Mouse (Mus musculus): ENCODE measurements around the gene Gm9508. TPM values are rescaled to one million over a fixed set of nuclear protein-coding genes. Genes with fewer than 3 reads are reported as not detected.
"Not testable (repeated sequence)": the region's sequence is repeated elsewhere in the genome, so short reads cannot be mapped to it uniquely, and the experiment has no call there.

Gm9508 gene
- polyA plus RNA-seq (2015; fragmentation: Nextera tagmentation; extraction: Ambion mirVana) = not detected in 2 replicates

- no peak within 1 kb of the TSS for H3K4me2 ChIP-seq (ENCODE audit: low read length)
- H3K36me3 ChIP-seq (ENCODE audit: control insufficient read depth, insufficient read depth) = no peaks in the 10 kb centered on the region
- 36% methylated on average over 4 of the region's 4 CpGs for WGBS
- no peak for ATAC-seq
- H3K9me3 ChIP-seq (ENCODE audit: control insufficient read depth, low read length) = no peaks in the 10 kb centered on the region
- H3K9ac ChIP-seq (replicated peaks; ENCODE audit: low read depth, low read length) = no peak within 1 kb of the TSS
- H3K4me1 ChIP-seq (replicated peaks; ENCODE audit: control insufficient read depth, insufficient read depth, low read length) = no peaks in the 10 kb centered on the region
- H3K4me3 ChIP-seq (replicated peaks; ENCODE audit: low read length) = no peak within 1 kb of the TSS
- H3K27me3 ChIP-seq (replicated peaks; ENCODE audit: control insufficient read depth, insufficient read depth, low read length) = no peaks in the 10 kb centered on the region
- no peak within 1 kb of the TSS for H3K27ac ChIP-seq (ENCODE audit: low read length)
Measured at GRCm38 (mm10) chr10:77697133-77697532, at the start of gene Gm9508. Gene Gm9508, minus strand, starts transcription at chr10:77697233.

- not testable (repeated sequence) for H3K4me3 ChIP-seq (replicated peaks; ENCODE audit: low read length); H3K36me3 ChIP-seq (ENCODE audit: control insufficient read depth, insufficient read depth); H3K4me2 ChIP-seq (ENCODE audit: low read length); H3K27ac ChIP-seq (ENCODE audit: low read length); H3K9ac ChIP-seq (replicated peaks; ENCODE audit: low read depth, low read length); ATAC-seq; H3K9me3 ChIP-seq (ENCODE audit: control insufficient read depth, low read length); H3K4me1 ChIP-seq (replicated peaks; ENCODE audit: control insufficient read depth, insufficient read depth, low read length); H3K27me3 ChIP-seq (replicated peaks; ENCODE audit: control insufficient read depth, insufficient read depth, low read length)
- 61% methylated on average over 4 of the region's 5 CpGs for WGBS
Measured at GRCm38 (mm10) chr10:77741924-77742688, 45.1 kb upstream of the Gm9508 start, which contains the start of gene Gm18596. Gene Gm18596, minus strand, starts transcription at chr10:77742638.

GRCm38 (mm10) chr10:77738929-77739328 lies 41.9 kb upstream of the Gm9508 start:
- 91% methylated on average over 4 of the region's 4 CpGs for WGBS
- no peak overlapping the region for H3K4me3 ChIP-seq (replicated peaks; ENCODE audit: low read length)
- no peak for ATAC-seq
- no peak overlapping the region for H3K27ac ChIP-seq (ENCODE audit: low read length)
- H3K4me1 ChIP-seq (replicated peaks; ENCODE audit: control insufficient read depth, insufficient read depth, low read length) = no peaks in the 10 kb centered on the region
- no peak overlapping the region for H3K4me2 ChIP-seq (ENCODE audit: low read length)
- H3K9ac ChIP-seq (replicated peaks; ENCODE audit: low read depth, low read length) = no peak overlapping the region
- H3K9me3 ChIP-seq (ENCODE audit: control insufficient read depth, low read length) = no peaks in the 10 kb centered on the region; the same call in 1 of the 2 replicates
- H3K27me3 ChIP-seq (replicated peaks; ENCODE audit: control insufficient read depth, insufficient read depth, low read length) = no peaks in the 10 kb centered on the region
- H3K36me3 ChIP-seq (ENCODE audit: control insufficient read depth, insufficient read depth) = no peaks in the 10 kb centered on the region

- Histone ChIP-seq H3K9me3 (ENCODE audit: control insufficient read depth, low read length) (no peaks in the 10 kb centered on the region; the same call in 1 of the 2 replicates), H3K4me1 (replicated peaks; ENCODE audit: control insufficient read depth, insufficient read depth, low read length) (no peaks in the 10 kb centered on the region), H3K4me2 (ENCODE audit: low read length) (no peak overlapping the region), H3K36me3 (ENCODE audit: control insufficient read depth, insufficient read depth) (no peaks in the 10 kb centered on the region), H3K27me3 (replicated peaks; ENCODE audit: control insufficient read depth, insufficient read depth, low read length) (no peaks in the 10 kb centered on the region), H3K27ac (ENCODE audit: low read length) (no peak overlapping the region), H3K4me3 (replicated peaks; ENCODE audit: low read length) (no peak overlapping the region), H3K9ac (replicated peaks; ENCODE audit: low read depth, low read length) (no peak overlapping the region)
- WGBS = 89% methylated on average over 1 of the region's 1 CpGs
- ATAC-seq = no peak
Measured at GRCm38 (mm10) chr10:77735928-77736327, 38.9 kb upstream of the Gm9508 start.

- Histone ChIP-seq H3K9ac (replicated peaks; ENCODE audit: low read depth, low read length) (no peak overlapping the region), H3K36me3 (ENCODE audit: control insufficient read depth, insufficient read depth) (no peaks in the 10 kb centered on the region), H3K27me3 (replicated peaks; ENCODE audit: control insufficient read depth, insufficient read depth, low read length) (no peaks in the 10 kb centered on the region), H3K9me3 (ENCODE audit: control insufficient read depth, low read length) (no peaks in the 10 kb centered on the region), H3K27ac (ENCODE audit: low read length) (no peak overlapping the region), H3K4me2 (ENCODE audit: low read length) (no peak overlapping the region), H3K4me3 (replicated peaks; ENCODE audit: low read length) (no peak overlapping the region), H3K4me1 (replicated peaks; ENCODE audit: control insufficient read depth, insufficient read depth, low read length) (no peaks in the 10 kb centered on the region)
- WGBS = 51% methylated on average over 4 of the region's 4 CpGs
- ATAC-seq = no peak
Measured at GRCm38 (mm10) chr10:77729241-77729640, 32.2 kb upstream of the Gm9508 start.

- Histone ChIP-seq H3K36me3 (ENCODE audit: control insufficient read depth, insufficient read depth) (no peaks in the 10 kb centered on the region), H3K4me3 (replicated peaks; ENCODE audit: low read length) (no peak overlapping the region), H3K9me3 (ENCODE audit: control insufficient read depth, low read length) (no peaks in the 10 kb centered on the region), H3K4me2 (ENCODE audit: low read length) (no peak overlapping the region), H3K27me3 (replicated peaks; ENCODE audit: control insufficient read depth, insufficient read depth, low read length) (no peaks in the 10 kb centered on the region), H3K4me1 (replicated peaks; ENCODE audit: control insufficient read depth, insufficient read depth, low read length) (no peaks in the 10 kb centered on the region), H3K27ac (ENCODE audit: low read length) (no peak overlapping the region), H3K9ac (replicated peaks; ENCODE audit: low read depth, low read length) (no peak overlapping the region)
- ATAC-seq = no peak
- WGBS = 61% methylated on average over 4 of the region's 4 CpGs
Measured at GRCm38 (mm10) chr10:77728280-77728679, 31.2 kb upstream of the Gm9508 start.

GRCm38 (mm10) chr10:77726186-77726585 lies 29.2 kb upstream of the Gm9508 start, which contains the start of gene Gm10100:
Gene Gm10100, plus strand, starts transcription at chr10:77726486.
- no peaks in the 10 kb centered on the region for H3K9me3 ChIP-seq (ENCODE audit: control insufficient read depth, low read length)
- H3K9ac ChIP-seq (replicated peaks; ENCODE audit: low read depth, low read length) = no peak within 1 kb of the TSS
- H3K27me3 ChIP-seq (replicated peaks; ENCODE audit: control insufficient read depth, insufficient read depth, low read length) = no peaks in the 10 kb centered on the region
- H3K36me3 ChIP-seq (ENCODE audit: control insufficient read depth, insufficient read depth) = no peaks in the 10 kb centered on the region
- H3K4me2 ChIP-seq (ENCODE audit: low read length) = no peak within 1 kb of the TSS
- 28% methylated on average over 3 of the region's 3 CpGs for WGBS
- H3K4me3 ChIP-seq (replicated peaks; ENCODE audit: low read length) = no peak within 1 kb of the TSS
- ATAC-seq = no peak
- H3K4me1 ChIP-seq (replicated peaks; ENCODE audit: control insufficient read depth, insufficient read depth, low read length) = no peaks in the 10 kb centered on the region
- no peak within 1 kb of the TSS for H3K27ac ChIP-seq (ENCODE audit: low read length)

- Histone ChIP-seq H3K4me3 (replicated peaks; ENCODE audit: low read length) (no peak overlapping the region), H3K9me3 (ENCODE audit: control insufficient read depth, low read length) (no peaks in the 10 kb centered on the region), H3K4me1 (replicated peaks; ENCODE audit: control insufficient read depth, insufficient read depth, low read length) (no peaks in the 10 kb centered on the region), H3K9ac (replicated peaks; ENCODE audit: low read depth, low read length) (no peak overlapping the region), H3K36me3 (ENCODE audit: control insufficient read depth, insufficient read depth) (no peaks in the 10 kb centered on the region), H3K27ac (ENCODE audit: low read length) (no peak overlapping the region), H3K4me2 (ENCODE audit: low read length) (no peak overlapping the region), H3K27me3 (replicated peaks; ENCODE audit: control insufficient read depth, insufficient read depth, low read length) (no peaks in the 10 kb centered on the region)
- ATAC-seq = no peak
- 70% methylated on average over 8 of the region's 8 CpGs for WGBS
Measured at GRCm38 (mm10) chr10:77724855-77725254, 27.8 kb upstream of the Gm9508 start.

GRCm38 (mm10) chr10:77720299-77720698 lies 23.3 kb upstream of the Gm9508 start, which contains the start of gene Krtap12-1:
Gene Krtap12-1, plus strand, starts transcription at chr10:77720599.
- H3K9ac ChIP-seq (replicated peaks; ENCODE audit: low read depth, low read length); H3K27ac ChIP-seq (ENCODE audit: low read length); H3K4me1 ChIP-seq (replicated peaks; ENCODE audit: control insufficient read depth, insufficient read depth, low read length); H3K9me3 ChIP-seq (ENCODE audit: control insufficient read depth, low read length); H3K36me3 ChIP-seq (ENCODE audit: control insufficient read depth, insufficient read depth); H3K27me3 ChIP-seq (replicated peaks; ENCODE audit: control insufficient read depth, insufficient read depth, low read length); H3K4me2 ChIP-seq (ENCODE audit: low read length); H3K4me3 ChIP-seq (replicated peaks; ENCODE audit: low read length); ATAC-seq: not testable (repeated sequence)
- 86% methylated on average over 1 of the region's 1 CpGs for WGBS

Measured in forebrain, embryonic 16.5 days (tissue).